Mouse (Mus musculus): ENCODE measurements around the gene Aven. TPM values are rescaled to one million over a fixed set of nuclear protein-coding genes. Genes with fewer than 3 reads are reported as not detected.

Aven gene
- polyA plus RNA-seq, 1 experiment = 0.41 TPM

- TF ChIP-seq GATA1 (IDR thresholded peaks at IDR 0.05; ENCODE audit: low read length) (no peak), TAL1 (IDR thresholded peaks at IDR 0.05; ENCODE audit: low read length) (no peak)
- Histone ChIP-seq H3K36me3 (ENCODE audit: control insufficient read depth) (peaks cover 5% of the 10 kb centered on the region), H3K9me3 (ENCODE audit: control insufficient read depth, low read length) (0 out of 2 replicates have a peak, but pooled peaks cover 4% of the 10 kb centered on the region), H3K4me3 (replicated peaks) (no peak overlapping the region), H3K27me3 (ENCODE audit: control insufficient read depth) (no peaks in the 10 kb centered on the region), H3K4me1 (ENCODE audit: control insufficient read depth) (no peaks in the 10 kb centered on the region; the same call in 1 of the 2 replicates)
Measured at GRCm38 (mm10) chr2:112526933-112527332, 34.2 kb downstream of the Aven start.

- H3K4me1 ChIP-seq (ENCODE audit: control insufficient read depth) = peaks cover 10% of the 10 kb centered on the region
- no peak overlapping the region for H3K4me3 ChIP-seq (replicated peaks)
- H3K27me3 ChIP-seq (ENCODE audit: control insufficient read depth) = no peaks in the 10 kb centered on the region
- TF ChIP-seq GATA1 (IDR thresholded peaks at IDR 0.05; ENCODE audit: low read length) (no peak), TAL1 (IDR thresholded peaks at IDR 0.05; ENCODE audit: low read length) (no peak)
- no peaks in the 10 kb centered on the region for H3K9me3 ChIP-seq (ENCODE audit: control insufficient read depth, low read length)
- H3K36me3 ChIP-seq (ENCODE audit: control insufficient read depth) = no peaks in the 10 kb centered on the region
Measured at GRCm38 (mm10) chr2:112532812-112533496, 40.2 kb downstream of the Aven start.

GRCm38 (mm10) chr2:112534677-112535222 lies 42.0 kb downstream of the Aven start:
- TF ChIP-seq GATA1 (IDR thresholded peaks at IDR 0.05; ENCODE audit: low read length) (no peak), TAL1 (IDR thresholded peaks at IDR 0.05; ENCODE audit: low read length) (no peak)
- Histone ChIP-seq H3K4me1 (ENCODE audit: control insufficient read depth) (peaks cover 10% of the 10 kb centered on the region), H3K36me3 (ENCODE audit: control insufficient read depth) (no peaks in the 10 kb centered on the region), H3K9me3 (ENCODE audit: control insufficient read depth, low read length) (no peaks in the 10 kb centered on the region), H3K4me3 (replicated peaks) (no peak overlapping the region), H3K27me3 (ENCODE audit: control insufficient read depth) (no peaks in the 10 kb centered on the region)

GRCm38 (mm10) chr2:112538783-112539182 lies 46.0 kb downstream of the Aven start:
- H3K4me1 ChIP-seq (ENCODE audit: control insufficient read depth) = peaks cover under 1% of the 10 kb centered on the region; the same call in 1 of the 2 replicates
- H3K9me3 ChIP-seq (ENCODE audit: control insufficient read depth, low read length) = no peaks in the 10 kb centered on the region
- H3K27me3 ChIP-seq (ENCODE audit: control insufficient read depth) = no peaks in the 10 kb centered on the region

GRCm38 (mm10) chr2:112541695-112542285 lies 49.0 kb downstream of the Aven start:
- H3K36me3 ChIP-seq (ENCODE audit: control insufficient read depth) = no peaks in the 10 kb centered on the region
- no peaks in the 10 kb centered on the region for H3K4me1 ChIP-seq (ENCODE audit: control insufficient read depth)
- no peak overlapping the region for H3K4me3 ChIP-seq (replicated peaks)
- no peak for TF ChIP-seq GATA1 (IDR thresholded peaks at IDR 0.05; ENCODE audit: low read length)
- TF ChIP-seq TAL1 (IDR thresholded peaks at IDR 0.05; ENCODE audit: low read length) = no peak
- H3K27me3 ChIP-seq (ENCODE audit: control insufficient read depth) = no peaks in the 10 kb centered on the region
- no peaks in the 10 kb centered on the region for H3K9me3 ChIP-seq (ENCODE audit: control insufficient read depth, low read length)

More at GRCm38 (mm10) chr2:112538783-112539182, 46.0 kb downstream of the Aven start:
- TF ChIP-seq GATA1 (IDR thresholded peaks at IDR 0.05; ENCODE audit: low read length) (no peak), TAL1 (IDR thresholded peaks at IDR 0.05; ENCODE audit: low read length) (no peak)
- H3K36me3 ChIP-seq (ENCODE audit: control insufficient read depth) = no peaks in the 10 kb centered on the region
- H3K4me3 ChIP-seq (replicated peaks) = no peak overlapping the region

- Histone ChIP-seq H3K4me3 (replicated peaks) (no peak overlapping the region), H3K27me3 (ENCODE audit: control insufficient read depth) (no peaks in the 10 kb centered on the region), H3K9me3 (ENCODE audit: control insufficient read depth, low read length) (no peaks in the 10 kb centered on the region), H3K4me1 (ENCODE audit: control insufficient read depth) (no peaks in the 10 kb centered on the region), H3K36me3 (ENCODE audit: control insufficient read depth) (no peaks in the 10 kb centered on the region)
- TF ChIP-seq GATA1 (IDR thresholded peaks at IDR 0.05; ENCODE audit: low read length) (no peak), TAL1 (IDR thresholded peaks at IDR 0.05; ENCODE audit: low read length) (no peak)
Measured at GRCm38 (mm10) chr2:112556527-112556926, 63.8 kb downstream of the Aven start.

- Histone ChIP-seq H3K4me3 (replicated peaks) (no peak overlapping the region), H3K27me3 (ENCODE audit: control insufficient read depth) (no peaks in the 10 kb centered on the region), H3K4me1 (ENCODE audit: control insufficient read depth) (no peaks in the 10 kb centered on the region), H3K36me3 (ENCODE audit: control insufficient read depth) (no peaks in the 10 kb centered on the region), H3K9me3 (ENCODE audit: control insufficient read depth, low read length) (no peaks in the 10 kb centered on the region)
- no peak for TF ChIP-seq GATA1 (IDR thresholded peaks at IDR 0.05; ENCODE audit: low read length)
Measured at GRCm38 (mm10) chr2:112557453-112557852, 64.7 kb downstream of the Aven start.

- TF ChIP-seq GATA1 (IDR thresholded peaks at IDR 0.05; ENCODE audit: low read length) (no peak), TAL1 (IDR thresholded peaks at IDR 0.05; ENCODE audit: low read length) (no peak)
- no peaks in the 10 kb centered on the region for H3K36me3 ChIP-seq (ENCODE audit: control insufficient read depth)
- H3K9me3 ChIP-seq (ENCODE audit: control insufficient read depth, low read length) = no peaks in the 10 kb centered on the region
- H3K4me1 ChIP-seq (ENCODE audit: control insufficient read depth) = no peaks in the 10 kb centered on the region
- no peaks in the 10 kb centered on the region for H3K27me3 ChIP-seq (ENCODE audit: control insufficient read depth)
- no peak overlapping the region for H3K4me3 ChIP-seq (replicated peaks)
Measured at GRCm38 (mm10) chr2:112561549-112561948, 68.8 kb downstream of the Aven start.

GRCm38 (mm10) chr2:112565060-112565459 lies 72.3 kb downstream of the Aven start:
- Histone ChIP-seq H3K27me3 (ENCODE audit: control insufficient read depth) (no peaks in the 10 kb centered on the region), H3K4me1 (ENCODE audit: control insufficient read depth) (no peaks in the 10 kb centered on the region), H3K9me3 (ENCODE audit: control insufficient read depth, low read length) (no peaks in the 10 kb centered on the region), H3K36me3 (ENCODE audit: control insufficient read depth) (no peaks in the 10 kb centered on the region), H3K4me3 (replicated peaks) (no peak overlapping the region)
- TF ChIP-seq TAL1 (IDR thresholded peaks at IDR 0.05; ENCODE audit: low read length) = no peak
- TF ChIP-seq GATA1 (IDR thresholded peaks at IDR 0.05; ENCODE audit: low read length) = no peak
